8 mouse cellular contexts compared by ENCODE assay signal in the genomic region with DNA sequence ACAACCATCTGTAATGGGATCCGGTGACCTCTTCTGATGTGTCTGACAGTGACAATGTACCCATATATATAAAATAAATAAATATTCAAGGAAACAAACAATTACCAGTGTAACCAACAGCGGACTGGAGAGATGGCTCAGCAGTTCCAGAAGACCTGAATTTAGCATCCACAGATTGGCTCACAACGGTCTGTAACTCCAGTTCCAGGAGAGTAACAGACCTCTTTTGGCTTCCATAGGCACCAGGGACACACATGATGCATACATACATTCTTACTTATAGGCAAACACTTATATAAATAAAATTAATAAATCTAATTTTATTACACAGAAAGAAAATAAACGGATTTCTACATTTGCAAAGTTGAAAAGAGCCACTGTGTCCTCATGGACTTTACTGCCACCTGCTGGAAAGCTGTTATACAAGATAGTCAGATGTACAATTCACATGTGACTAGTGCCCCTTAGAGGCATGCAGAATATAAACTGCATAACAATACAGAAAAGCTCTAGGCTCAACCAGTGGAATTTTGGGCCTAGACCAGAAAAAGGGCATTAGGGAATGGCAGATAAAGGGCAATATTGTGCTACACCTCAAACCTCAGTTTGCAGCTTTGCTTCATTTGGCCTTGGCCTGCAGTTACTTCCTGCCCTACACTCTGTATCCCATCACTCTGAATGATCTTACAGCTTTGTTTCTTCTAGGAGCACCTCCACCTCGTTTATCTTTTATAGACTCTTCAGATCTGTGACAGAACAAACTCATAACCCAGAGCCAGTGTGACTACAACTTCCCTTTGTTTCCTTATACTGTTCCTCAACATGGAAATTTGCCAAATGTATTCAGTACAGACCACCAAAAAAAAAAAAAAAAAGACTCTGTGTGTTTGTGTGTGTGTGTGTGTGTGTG. TPM values are rescaled to one million over a fixed set of nuclear protein-coding genes. Genes with fewer than 3 reads are reported as not detected.
DNase-seq lines count a peak whose midpoint lies in the region; ATAC-seq and TF ChIP-seq lines count a peak whose summit lies in the region.

No protein-coding gene starts in this region.

- peak; percentile 67 for ATAC-seq in hindbrain, embryonic 16.5 days

- no peak; the same call in 1 of the 2 replicates for TF ChIP-seq CTCF in spleen, adult 2 months (IDR thresholded peaks at IDR 0.05; ENCODE audit: extremely low read depth, insufficient read depth, insufficient read length, insufficient replicate concordance)

- H3K4me1 ChIP-seq in spleen, adult 2 months (ENCODE audit: control insufficient read depth, insufficient read depth, insufficient read length) = no peaks in the 10 kb centered on the region
- peaks cover 2% of the 10 kb centered on the region; the same call in 1 of the 2 replicates for H3K4me1 ChIP-seq in hindbrain, embryonic 16.5 days (ENCODE audit: control insufficient read depth, insufficient read depth, low read depth, low read length)

- H3K4me3 ChIP-seq in spleen, adult 2 months (ENCODE audit: extremely low read depth, insufficient read depth, insufficient read length) = no peak overlapping the region
- H3K4me3 ChIP-seq in hindbrain, embryonic 16.5 days (ENCODE audit: low read length) = no peak overlapping the region

- peaks cover 16% of the 10 kb centered on the region for H3K36me3 ChIP-seq in spleen, adult 2 months (ENCODE audit: control insufficient read depth, insufficient read depth, low read length)
- H3K36me3 ChIP-seq in hindbrain, embryonic 16.5 days (ENCODE audit: control insufficient read depth, insufficient read depth, low read length) = peaks cover 12% of the 10 kb centered on the region

- 62% methylated on average over 5 of the region's 5 CpGs for WGBS in spleen, adult 2 months
- WGBS in hindbrain, embryonic 16.5 days = 72% methylated on average over 5 of the region's 5 CpGs

- H3K27ac ChIP-seq in spleen, adult 2 months (ENCODE audit: insufficient read depth, low read length) = no peak overlapping the region
- peak overlapping the region; percentile 5; the same call in 1 of the 2 replicates for H3K27ac ChIP-seq in hindbrain, embryonic 16.5 days (ENCODE audit: low read depth, low read length)

- H3K9me3 ChIP-seq in hindbrain, embryonic 16.5 days (ENCODE audit: control insufficient read depth, low read length) = no peaks in the 10 kb centered on the region

- H3K27me3 ChIP-seq in spleen, adult 2 months (ENCODE audit: control insufficient read depth, insufficient read depth, low read length) = no peaks in the 10 kb centered on the region
- H3K27me3 ChIP-seq in hindbrain, embryonic 16.5 days (replicated peaks; ENCODE audit: control insufficient read depth, insufficient read depth, low read length) = no peaks in the 10 kb centered on the region

- no peak overlapping the region for H3K4me2 ChIP-seq in hindbrain, embryonic 16.5 days (ENCODE audit: low read length)

- H3K9ac ChIP-seq in hindbrain, embryonic 16.5 days (ENCODE audit: low read depth, low read length) = no peak overlapping the region

- no peak for TF ChIP-seq POLR2A in spleen, adult 2 months (IDR thresholded peaks at IDR 0.05; ENCODE audit: low read depth, low read length)

- DNase-seq in cerebellum, adult 11 months = peak; percentile 30
- no peak for DNase-seq in cerebellum, postnatal 4 days (ENCODE audit: low spot score in 2 of 2)
- DNase-seq in spleen, adult 2 months (ENCODE audit: low read depth in 1 of 2, low spot score in 2 of 2) = peak; percentile 28 to 48
- no peak for DNase-seq in spleen, adult 18-20 months
- peak; percentile 80 for DNase-seq in embryo, embryonic 10 days (ENCODE audit: low spot score)
- peak; percentile 84 for DNase-seq in lung, postnatal 25 days (ENCODE audit: low spot score)
- DNase-seq in right cerebral cortex, postnatal 14 days = no peak

RNA-seq across cellular contexts. Expression of a gene that starts 18.9 kb away (rescaled TPM):
- 10.1 and 12.3 TPM in 2 replicates for polyA plus RNA-seq in spleen, adult 2 months (2012; rRNA removed)
- 11.2 and 12.4 TPM in 2 replicates for polyA plus RNA-seq in hindbrain, embryonic 16.5 days (2015; fragmentation: Nextera tagmentation; extraction: Ambion mirVana)

RNA-seq across cellular contexts. Expression of a gene that starts 46.8 kb away (rescaled TPM):
- polyA plus RNA-seq in spleen, adult 2 months (2012; rRNA removed) = 39.6 and 53.4 TPM in 2 replicates
- 693 and 702 TPM in 2 replicates for polyA plus RNA-seq in hindbrain, embryonic 16.5 days (2015; fragmentation: Nextera tagmentation; extraction: Ambion mirVana)

RNA-seq across cellular contexts. Expression of a gene that starts 53.5 kb away (rescaled TPM):
- 10.3 and 12.2 TPM in 2 replicates for polyA plus RNA-seq in spleen, adult 2 months (2012; rRNA removed)
- polyA plus RNA-seq in hindbrain, embryonic 16.5 days (2015; fragmentation: Nextera tagmentation; extraction: Ambion mirVana) = 23.4 and 34.0 TPM in 2 replicates

RNA-seq across cellular contexts. Expression of a gene that starts 57.5 kb away (rescaled TPM):
- polyA plus RNA-seq in spleen, adult 2 months (2012; rRNA removed) = 6.1 and 6.7 TPM in 2 replicates
- 5.7 and 5.8 TPM in 2 replicates for polyA plus RNA-seq in hindbrain, embryonic 16.5 days (2015; fragmentation: Nextera tagmentation; extraction: Ambion mirVana)

Comparison
In these comparisons a context has a peak if more than half of its experiments do, and no peak if none do; other contexts are left out.
1. DNase-seq: peak in cerebellum, adult 11 months (single experiment), spleen, adult 2 months (2 of 2), embryo, embryonic 10 days (single experiment) and lung, postnatal 25 days (single experiment); none in cerebellum, postnatal 4 days (0 of 2), spleen, adult 18-20 months (0 of 2) and right cerebral cortex, postnatal 14 days (single experiment).
2. RNA of a gene that starts 46.8 kb away (polyA plus RNA-seq): 693 to 702 TPM in hindbrain, embryonic 16.5 days; 39.6 to 53.4 TPM in spleen, adult 2 months; every median in the first group is over 10 times any median in the second.